Mouse (Mus musculus) liver, postnatal 0 days (tissue): Measurements from ENCODE around the gene Paqr7. TPM values are rescaled to one million over a fixed set of nuclear protein-coding genes. Genes with fewer than 3 reads are reported as not detected.
"Not testable (repeated sequence)": the region's sequence is repeated elsewhere in the genome, so short reads cannot be mapped to it uniquely, and the experiment has no call there.

Experiments used
- ATAC-seq: fragments of 200-750 bp; cut with Nextera tagmentation; 2 replicates; pipeline ENCODE4 v1.8.0; 2017; ENCODE audit warnings: mild to moderate bottlenecking, moderate library complexity
- DNase-seq: peaks from one replicate; pipeline ENCODE4 v3.0.0-alpha.2; 2016
- H3K27ac ChIP-seq: fragments of 300-500 bp; sonication (generic); 2 replicates; pipeline ENCODE4 v1.5.1; 2014; ENCODE audit warnings: antibody characterized with exemption, moderate library complexity, mild to moderate bottlenecking, low read depth
- H3K27me3 ChIP-seq: fragments of 300-500 bp; sonication (generic); 2 replicates; pipeline ENCODE4 v1.6.1; 2014; ENCODE audit warnings: low read length, control low read depth, mixed read lengths; ENCODE audit not compliant: insufficient read depth
- H3K36me3 ChIP-seq: fragments of 300-500 bp; sonication (generic); replicated peaks from 2 replicates; pipeline ENCODE4 v1.6.1; 2014; ENCODE audit warnings: mild to moderate bottlenecking, control low read depth, low read length, moderate library complexity, mixed read lengths; ENCODE audit not compliant: insufficient read depth
- H3K4me1 ChIP-seq: fragments of 300-500 bp; sonication (generic); 2 replicates; pipeline ENCODE4 v1.6.1; 2014; ENCODE audit warnings: antibody characterized with exemption, mild to moderate bottlenecking, control low read depth; ENCODE audit not compliant: insufficient read depth
- H3K4me2 ChIP-seq: fragments of 300-500 bp; sonication (generic); 2 replicates; pipeline ENCODE4 v1.6.1; 2014; ENCODE audit warnings: low read depth, mild to moderate bottlenecking, low read length, moderate library complexity, mixed read lengths
- H3K4me3 ChIP-seq: fragments of 300-500 bp; sonication (generic); 2 replicates; pipeline ENCODE4 v1.5.1; 2014; ENCODE audit warnings: low read depth, low read length
- H3K9ac ChIP-seq: fragments of 300-500 bp; sonication (generic); replicated peaks from 2 replicates; pipeline ENCODE4 v1.6.1; 2014; ENCODE audit warnings: mild to moderate bottlenecking, moderate library complexity
- H3K9me3 ChIP-seq: fragments of 300-500 bp; sonication (generic); 2 replicates; pipeline ENCODE4 v1.6.1; 2016; ENCODE audit warnings: mild to moderate bottlenecking, control low read depth, low read length, mixed read lengths
- CTCF ChIP-seq: sonication (generic); IDR thresholded peaks from 2 replicates; pipeline ENCODE4 v1.5.1; 2016; ENCODE audit warnings: antibody characterized with exemption, low read depth
- EP300 ChIP-seq: IDR thresholded peaks from 2 replicates; pipeline ENCODE4 v1.6.1; 2016; ENCODE audit warnings: antibody characterized with exemption, low read depth, mild to moderate bottlenecking
- WGBS: fragments of 180-500 bp; shearing (Covaris S2); extraction: QIAGEN DNeasy Blood & Tissue Kit; methylation state at CpG from one replicate; pipeline ENCODE4 v1.1.7; 2014; ENCODE audit not compliant: insufficient replicate concordance; 5-methylcytosine and 5-hydroxymethylcytosine counted together
- polyA plus RNA-seq: library from polyadenylated mRNA; unstranded; fragments of >200 nt; fragmentation: Nextera tagmentation; extraction: Ambion mirVana; gene quantifications from 2 replicates; pipeline ENCODE4 v1.2.1, GENCODE M21; 2015

The Paqr7 gene
- polyA plus RNA-seq, 1 experiment from 2014 or later, result 12.4 TPM

GRCm38 (mm10) chr4:134494780-134495545, 1.5 kb upstream of the Paqr7 start:
- ATAC-seq (peak; percentile 56), DNase-seq (peak; percentile 73)
- Histone ChIP-seq H3K27me3 (no peaks in the 10 kb centered on the region), H3K36me3 (no peaks in the 10 kb centered on the region), H3K27ac (peak overlapping the region; percentile 89), H3K4me3 (no peak overlapping the region), H3K9me3 (no peaks in the 10 kb centered on the region; the same call in 1 of the 2 replicates), H3K4me1 (peaks cover 56% of the 10 kb centered on the region), H3K9ac (peak overlapping the region; percentile 34; the same call in 1 of the 2 replicates), H3K4me2 (peak overlapping the region; percentile 32; the same call in 1 of the 2 replicates)
- WGBS, result 17% methylated on average over 16 of the region's 16 CpGs
- TF ChIP-seq CTCF (no peak), EP300 (no peak; the same call in 1 of the 2 replicates)

GRCm38 (mm10) chr4:134495546-134495923, 962 bp upstream of the Paqr7 start:
- Histone ChIP-seq H3K4me2 (no peak overlapping the region), H3K36me3 (no peaks in the 10 kb centered on the region), H3K27me3 (no peaks in the 10 kb centered on the region), H3K4me3 (no peak overlapping the region), H3K27ac (peak overlapping the region; percentile 89), H3K4me1 (peaks cover 52% of the 10 kb centered on the region), H3K9me3 (no peaks in the 10 kb centered on the region; the same call in 1 of the 2 replicates), H3K9ac (no peak overlapping the region)
- TF ChIP-seq CTCF (no peak), EP300 (no peak)
- DNase-seq (no peak), ATAC-seq (no peak)
- WGBS, result 56% methylated on average over 5 of the region's 5 CpGs

GRCm38 (mm10) chr4:134497223-134497622, 726 bp downstream of the Paqr7 start:
- Histone ChIP-seq H3K9me3 (no peaks in the 10 kb centered on the region), H3K27ac (peak overlapping the region; percentile 89), H3K9ac (peak overlapping the region; percentile 69), H3K4me3 (peak overlapping the region; percentile 65), H3K27me3 (no peaks in the 10 kb centered on the region), H3K4me1 (peaks cover 49% of the 10 kb centered on the region), H3K36me3 (no peaks in the 10 kb centered on the region), H3K4me2 (peak overlapping the region; percentile 95)
- WGBS, result 6% methylated on average over 6 of the region's 6 CpGs
- ATAC-seq, result no peak
- no peak for DNase-seq
- TF ChIP-seq EP300 (no peak), CTCF (no peak)

- peak overlapping the region; percentile 89; the same call in 1 of the 2 replicates for H3K27ac ChIP-seq
These were observed 1.7 kb downstream of the Paqr7 start for GRCm38 (mm10) chr4:134497986-134498731.

GRCm38 (mm10) chr4:134498983-134499382, 2.5 kb downstream of the Paqr7 start:
- H3K4me1 ChIP-seq, result peaks cover 53% of the 10 kb centered on the region
- ATAC-seq, H3K4me2 ChIP-seq, H3K27ac ChIP-seq, H3K9ac ChIP-seq, H3K36me3 ChIP-seq, DNase-seq, H3K9me3 ChIP-seq, H3K4me3 ChIP-seq, H3K27me3 ChIP-seq: not testable (repeated sequence)
- 63% methylated on average over 6 of the region's 6 CpGs for WGBS

More at GRCm38 (mm10) chr4:134497986-134498731, 1.7 kb downstream of the Paqr7 start:
- Histone ChIP-seq H3K4me3 (peak overlapping the region; percentile 65), H3K27me3 (no peaks in the 10 kb centered on the region), H3K4me1 (peaks cover 49% of the 10 kb centered on the region), H3K9ac (0 out of 2 replicates have a peak overlapping the region, but pooled peaks have one; percentile 69), H3K36me3 (no peaks in the 10 kb centered on the region), H3K9me3 (no peaks in the 10 kb centered on the region), H3K4me2 (peak overlapping the region; percentile 95)
- DNase-seq (no peak), ATAC-seq (no peak)
- no peak for TF ChIP-seq CTCF
- TF ChIP-seq EP300, result no peak
- WGBS, result 59% methylated on average over 12 of the region's 12 CpGs

GRCm38 (mm10) chr4:134501095-134501494, 4.6 kb downstream of the Paqr7 start:
- H3K4me1 ChIP-seq, result peaks cover 39% of the 10 kb centered on the region

More at GRCm38 (mm10) chr4:134501095-134501494, 4.6 kb downstream of the Paqr7 start:
- WGBS, result 85% methylated on average over 6 of the region's 6 CpGs
- no peaks in the 10 kb centered on the region for H3K36me3 ChIP-seq
- H3K27me3 ChIP-seq, result no peaks in the 10 kb centered on the region
- no peak for ATAC-seq
- DNase-seq, result no peak
- H3K4me3 ChIP-seq, result no peak overlapping the region
- no peak overlapping the region for H3K27ac ChIP-seq
- H3K9ac ChIP-seq, result no peak overlapping the region
- TF ChIP-seq EP300, result no peak
- TF ChIP-seq CTCF, result no peak
- no peaks in the 10 kb centered on the region for H3K9me3 ChIP-seq
- H3K4me2 ChIP-seq, result no peak overlapping the region
